In genomic region chr6:24233626-24234025, GRCm38 (mm10) we compare ENCODE assay signal across 22 mouse cellular contexts.
DNase-seq lines count a peak whose midpoint lies in the region; TF ChIP-seq lines count a peak whose summit lies in the region.
"Had no signal": no experiment of that assay in that cellular context is flagged by ENCODE, and none has a peak within 500 bp of the region (broad histone marks: within the 10 kb centered on the region; RNA-seq: fewer than 3 reads in every experiment).

No protein-coding gene starts in this region.

- DNase-seq in cerebellum, adult 11 months, result peak; percentile 82
- peak; percentile 82 to 93 for DNase-seq in cerebellum, adult 2 months
- peak; percentile 60 to 63 for DNase-seq in cerebellum, postnatal 10 days
- no peak for DNase-seq in T-cell, adult 2 months (ENCODE audit: low spot score)
- DNase-seq in heart, postnatal 4 days, result no peak
- DNase-seq in lung, postnatal 25 days (ENCODE audit: low spot score), result no peak
- DNase-seq: adrenal gland, adult 2 months; adrenal gland, postnatal 25 days; embryo, embryonic 11 days; gastrocnemius, postnatal 10 days; heart, adult 18-20 months; heart, postnatal 10 days; kidney, adult 18-20 months had no signal

- H3K4me1 ChIP-seq in cerebellum, adult 2 months (ENCODE audit: control insufficient read depth, insufficient read depth, low read length), result peaks cover 16% of the 10 kb centered on the region
- H3K4me1 ChIP-seq: embryonic facial prominence, embryonic 15.5 days; forebrain, embryonic 10.5 days; heart, embryonic 10.5 days; hindbrain, embryonic 10.5 days; intestine, embryonic 15.5 days had no signal

- TF ChIP-seq POLR2A in cerebellum, adult 2 months (IDR thresholded peaks at IDR 0.05; ENCODE audit: borderline replicate concordance, insufficient read depth, low read length), result no peak

- peak; percentile 51; the same call in 1 of the 2 replicates for TF ChIP-seq CTCF in cerebellum, adult 2 months (IDR thresholded peaks at IDR 0.05; ENCODE audit: borderline replicate concordance, insufficient read depth, low read depth, low read length)

- no peaks in the 10 kb centered on the region for H3K27me3 ChIP-seq in cerebellum, adult 2 months (ENCODE audit: control insufficient read depth, insufficient read depth, low read length)
- H3K27me3 ChIP-seq: CH12.LX; embryonic facial prominence, embryonic 15.5 days; intestine, embryonic 15.5 days; Patski had no signal

- H3K4me3 ChIP-seq in cerebellum, adult 2 months (replicated peaks; ENCODE audit: insufficient read depth, low read depth, low read length), result no peak overlapping the region
- H3K4me3 ChIP-seq: embryonic facial prominence, embryonic 15.5 days; erythroblast, embryonic 14.5 days; forebrain, embryonic 10.5 days; heart, embryonic 10.5 days; hindbrain, embryonic 10.5 days; intestine, embryonic 15.5 days had no signal

- 9% methylated on average over 2 of the region's 2 CpGs for WGBS in cerebellum, adult 2 months

- peak overlapping the region; percentile 73 for H3K27ac ChIP-seq in cerebellum, adult 2 months (ENCODE audit: insufficient read depth, low read length)
- H3K27ac ChIP-seq: embryonic facial prominence, embryonic 15.5 days; forebrain, embryonic 10.5 days; heart, embryonic 10.5 days; hindbrain, embryonic 10.5 days; hindbrain, embryonic 14.5 days; intestine, embryonic 15.5 days had no signal

Comparison
In these comparisons a context has a peak if more than half of its experiments do, and no peak if none do; other contexts are left out.
1. DNase-seq: peak in cerebellum, adult 11 months (single experiment), cerebellum, adult 2 months (2 of 2) and cerebellum, postnatal 10 days (2 of 2); none in T-cell, adult 2 months (single experiment), heart, postnatal 4 days (single experiment) and lung, postnatal 25 days (single experiment).